ENCODE assay signal across 13 mouse cellular contexts in genomic region chr6:145968821-145969220, GRCm38 (mm10). TPM values are rescaled to one million over a fixed set of nuclear protein-coding genes. Genes with fewer than 3 reads are reported as not detected.
DNase-seq lines count a peak whose midpoint lies in the region; ATAC-seq and TF ChIP-seq lines count a peak whose summit lies in the region.
"Had no signal": no experiment of that assay in that cellular context is flagged by ENCODE, and none has a peak within 500 bp of the region (broad histone marks: within the 10 kb centered on the region; RNA-seq: fewer than 3 reads in every experiment).

No protein-coding gene starts in this region.

- TF ChIP-seq EP300 in heart, postnatal 0 days (IDR thresholded peaks at IDR 0.05; ENCODE audit: low read depth) = no peak

- H3K36me3 ChIP-seq in heart, postnatal 0 days (replicated peaks; ENCODE audit: control insufficient read depth, insufficient read depth, low read length) = no peaks in the 10 kb centered on the region
- no peaks in the 10 kb centered on the region for H3K36me3 ChIP-seq in heart, embryonic 11.5 days (ENCODE audit: control insufficient read depth, insufficient read depth, low read length)
- no peaks in the 10 kb centered on the region for H3K36me3 ChIP-seq in testis, adult 2 months (ENCODE audit: control insufficient read depth, insufficient read depth, low read length)
- no peaks in the 10 kb centered on the region for H3K36me3 ChIP-seq in intestine, embryonic 15.5 days
- H3K36me3 ChIP-seq: lung, embryonic 15.5 days; midbrain, embryonic 12.5 days had no signal

- H3K27me3 ChIP-seq in heart, postnatal 0 days (ENCODE audit: control insufficient read depth, insufficient read depth, low read length) = no peaks in the 10 kb centered on the region
- no peaks in the 10 kb centered on the region for H3K27me3 ChIP-seq in heart, embryonic 11.5 days (ENCODE audit: control insufficient read depth, insufficient read depth, low read length)
- no peaks in the 10 kb centered on the region for H3K27me3 ChIP-seq in testis, adult 2 months (ENCODE audit: control insufficient read depth, insufficient read depth, low read length)
- no peaks in the 10 kb centered on the region for H3K27me3 ChIP-seq in intestine, embryonic 15.5 days (replicated peaks)
- H3K27me3 ChIP-seq: CH12.LX; lung, embryonic 15.5 days; midbrain, embryonic 12.5 days had no signal

- peak overlapping the region; percentile 72 for H3K27ac ChIP-seq in heart, postnatal 0 days (ENCODE audit: low read depth)
- H3K27ac ChIP-seq in heart, embryonic 11.5 days (ENCODE audit: low read depth, low read length) = no peak overlapping the region
- H3K27ac ChIP-seq in testis, adult 2 months (ENCODE audit: control insufficient read depth, insufficient read depth, low read depth, low read length) = 0 out of 2 replicates have a peak overlapping the region, but pooled peaks have one; percentile 32
- no peak overlapping the region for H3K27ac ChIP-seq in intestine, embryonic 15.5 days
- H3K27ac ChIP-seq: lung, embryonic 15.5 days; midbrain, embryonic 12.5 days had no signal

- no peaks in the 10 kb centered on the region for H3K9me3 ChIP-seq in heart, postnatal 0 days (replicated peaks; ENCODE audit: control insufficient read depth, low read length)
- H3K9me3 ChIP-seq in heart, embryonic 11.5 days (replicated peaks; ENCODE audit: control insufficient read depth, low read length) = 0 out of 2 replicates have a peak, but pooled peaks cover 2% of the 10 kb centered on the region
- H3K9me3 ChIP-seq in intestine, embryonic 15.5 days = no peaks in the 10 kb centered on the region
- H3K9me3 ChIP-seq: lung, embryonic 15.5 days; midbrain, embryonic 12.5 days had no signal

- H3K9ac ChIP-seq in heart, postnatal 0 days (replicated peaks; ENCODE audit: low read depth, low read length) = no peak overlapping the region
- H3K9ac ChIP-seq in heart, embryonic 11.5 days (ENCODE audit: low read depth, low read length) = no peak overlapping the region
- no peak overlapping the region for H3K9ac ChIP-seq in intestine, embryonic 15.5 days
- H3K9ac ChIP-seq: lung, embryonic 15.5 days; midbrain, embryonic 12.5 days had no signal

- no peak for ATAC-seq in heart, postnatal 0 days (ENCODE audit: insufficient read depth, low read depth)
- ATAC-seq in heart, embryonic 11.5 days (replicated peaks; ENCODE audit: insufficient number of reproducible peaks, low FRiP score, low TSS enrichment) = no peak
- peak; percentile 71 for ATAC-seq in intestine, embryonic 15.5 days

- TF ChIP-seq POLR2A in testis, adult 2 months (IDR thresholded peaks at IDR 0.05; ENCODE audit: control insufficient read depth, low read depth, low read length) = no peak

- peaks cover 35% of the 10 kb centered on the region for H3K4me1 ChIP-seq in heart, postnatal 0 days (ENCODE audit: control insufficient read depth, insufficient read depth)
- peaks cover 37% of the 10 kb centered on the region for H3K4me1 ChIP-seq in heart, embryonic 11.5 days (ENCODE audit: control insufficient read depth, insufficient read depth, low read length)
- peaks cover 4% of the 10 kb centered on the region; the same call in 1 of the 2 replicates for H3K4me1 ChIP-seq in testis, adult 2 months (ENCODE audit: control insufficient read depth, insufficient read depth, low read length)
- H3K4me1 ChIP-seq in intestine, embryonic 15.5 days (replicated peaks) = peaks cover 8% of the 10 kb centered on the region; the same call in 1 of the 2 replicates
- H3K4me1 ChIP-seq: midbrain, embryonic 12.5 days had no signal

- WGBS in heart, postnatal 0 days = 34% methylated on average over 10 of the region's 10 CpGs
- 32% methylated on average over 10 of the region's 10 CpGs for WGBS in heart, embryonic 11.5 days (ENCODE audit: insufficient replicate concordance)
- 41% methylated on average over 10 of the region's 10 CpGs for WGBS in intestine, embryonic 15.5 days

- H3K4me2 ChIP-seq in heart, postnatal 0 days (ENCODE audit: low read depth, low read length) = no peak overlapping the region
- H3K4me2 ChIP-seq in heart, embryonic 11.5 days = no peak overlapping the region
- no peak overlapping the region for H3K4me2 ChIP-seq in intestine, embryonic 15.5 days (replicated peaks)
- H3K4me2 ChIP-seq: lung, embryonic 15.5 days; midbrain, embryonic 12.5 days had no signal

- no peak overlapping the region for H3K4me3 ChIP-seq in heart, postnatal 0 days (ENCODE audit: low read depth, low read length)
- no peak overlapping the region for H3K4me3 ChIP-seq in heart, embryonic 11.5 days (ENCODE audit: low read depth, low read length)
- no peak overlapping the region for H3K4me3 ChIP-seq in testis, adult 2 months (ENCODE audit: control insufficient read depth, low read depth, low read length)
- H3K4me3 ChIP-seq in intestine, embryonic 15.5 days (replicated peaks) = no peak overlapping the region
- H3K4me3 ChIP-seq: lung, embryonic 15.5 days; midbrain, embryonic 12.5 days had no signal

- no peak for TF ChIP-seq CTCF in heart, postnatal 0 days (IDR thresholded peaks at IDR 0.05; ENCODE audit: low read depth)
- no peak for TF ChIP-seq CTCF in testis, adult 2 months (IDR thresholded peaks at IDR 0.05; ENCODE audit: control insufficient read depth, insufficient read depth, insufficient replicate concordance, low read depth, low read length)

- no peak for DNase-seq in heart, postnatal 0 days (ENCODE audit: low spot score)
- DNase-seq in testis, postnatal 10 days (ENCODE audit: low spot score) = no peak
- DNase-seq in skeletal muscle tissue, adult 2 months (ENCODE audit: low read depth, low spot score) = peak; percentile 65
- no peak for DNase-seq in frontal cortex, postnatal 36 days (ENCODE audit: low spot score in 2 of 2)
- DNase-seq in embryo, embryonic 10.5 days (ENCODE audit: low spot score) = no peak
- DNase-seq: adrenal gland, adult 8-10 months; kidney, adult 11 months had no signal

RNA-seq across cellular contexts. Expression of gene Sspn, which starts 37.4 kb away (rescaled TPM):
- 64.2 and 74.1 TPM in 2 replicates for total RNA-seq in heart, postnatal 0 days (2014; rRNA removed; ENCODE audit: low replicate concordance)
- polyA plus RNA-seq in heart, postnatal 0 days (2015; fragmentation: Nextera tagmentation; extraction: Ambion mirVana) = 92.0 and 93.6 TPM in 2 replicates
- polyA plus RNA-seq in heart, embryonic 11.5 days (2014; fragmentation: Nextera tagmentation; extraction: Ambion mirVana) = 35.6 and 53.3 TPM in 2 replicates
- polyA plus RNA-seq in testis, adult 2 months (2012; rRNA removed) = 1.0 and 1.1 TPM in 2 replicates
- polyA plus RNA-seq in intestine, embryonic 15.5 days (2015; fragmentation: Nextera tagmentation; extraction: Ambion mirVana) = 7.7 and 8.6 TPM in 2 replicates

Comparison
In these comparisons a context has a peak if more than half of its experiments do, and no peak if none do; other contexts are left out.
1. H3K27ac ChIP-seq: peak in heart, postnatal 0 days (single experiment) and testis, adult 2 months (single experiment); none in heart, embryonic 11.5 days (single experiment) and intestine, embryonic 15.5 days (single experiment).